Mouse (Mus musculus) lung, postnatal 10 days (tissue): ENCODE data around the gene Dcaf6.

ENCODE experiments used
- DNase-seq: peaks from one replicate; pipeline ENCODE4 v3.0.0; 2021

Dcaf6 gene

GRCm38 (mm10) chr1:165460360-165460800 lies at the start of gene Dcaf6, which contains the start of gene Mpc2:
Gene Dcaf6 (minus strand): TSS chr1:165460475.
Gene Mpc2 (plus strand): TSS chr1:165460637.
- DNase-seq = peak; percentile 99

GRCm38 (mm10) chr1:165506303-165506702 lies 46.0 kb upstream of the Dcaf6 start:
- no peak for DNase-seq

GRCm38 (mm10) chr1:165503307-165504024 lies 43.2 kb upstream of the Dcaf6 start:
- peak; percentile 68 for DNase-seq

- peak; percentile 35 for DNase-seq
These were observed 38.6 kb upstream of the Dcaf6 start for GRCm38 (mm10) chr1:165498856-165499255.

GRCm38 (mm10) chr1:165489197-165489596 lies 28.9 kb upstream of the Dcaf6 start:
- DNase-seq = no peak

GRCm38 (mm10) chr1:165486108-165486507 lies 25.8 kb upstream of the Dcaf6 start:
- no peak for DNase-seq

- no peak for DNase-seq
These were observed 24.5 kb upstream of the Dcaf6 start, which contains the start of gene Adcy10 for GRCm38 (mm10) chr1:165484688-165485233. Gene Adcy10 (plus strand): TSS chr1:165485183.

- DNase-seq = no peak
These were observed 11.2 kb upstream of the Dcaf6 start for GRCm38 (mm10) chr1:165471490-165471889.

- no peak for DNase-seq
These were observed 9.4 kb upstream of the Dcaf6 start for GRCm38 (mm10) chr1:165469717-165470116.

- DNase-seq = no peak
These were observed 8.7 kb upstream of the Dcaf6 start for GRCm38 (mm10) chr1:165468971-165469370.

- DNase-seq = no peak
These were observed 4.3 kb upstream of the Dcaf6 start for GRCm38 (mm10) chr1:165464574-165464973.

- DNase-seq = no peak
These were observed 2.6 kb upstream of the Dcaf6 start for GRCm38 (mm10) chr1:165462861-165463260.

GRCm38 (mm10) chr1:165461681-165462080 lies 1.4 kb upstream of the Dcaf6 start:
- peak; percentile 5 for DNase-seq

GRCm38 (mm10) chr1:165460801-165461377 lies 614 bp upstream of the Dcaf6 start:
- peak; percentile 100 for DNase-seq

- DNase-seq = peak; percentile 64
These were observed 633 bp downstream of the Dcaf6 start for GRCm38 (mm10) chr1:165459503-165460181.

- DNase-seq = peak; percentile 40
These were observed 1.2 kb downstream of the Dcaf6 start for GRCm38 (mm10) chr1:165459041-165459502.

- no peak for DNase-seq
These were observed 18.6 kb downstream of the Dcaf6 start for GRCm38 (mm10) chr1:165441719-165442118.

- no peak for DNase-seq
These were observed 19.1 kb downstream of the Dcaf6 start for GRCm38 (mm10) chr1:165441201-165441600.

GRCm38 (mm10) chr1:165440788-165441187 lies 19.5 kb downstream of the Dcaf6 start:
- no peak for DNase-seq

- DNase-seq = no peak
These were observed 21.8 kb downstream of the Dcaf6 start for GRCm38 (mm10) chr1:165438289-165439021.

- peak; percentile 7 for DNase-seq
These were observed 27.4 kb downstream of the Dcaf6 start for GRCm38 (mm10) chr1:165432883-165433282.

GRCm38 (mm10) chr1:165426254-165426653 lies 34.0 kb downstream of the Dcaf6 start:
- DNase-seq = no peak
